Mouse (Mus musculus): ENCODE results near the gene Pde9a.

DNA sequence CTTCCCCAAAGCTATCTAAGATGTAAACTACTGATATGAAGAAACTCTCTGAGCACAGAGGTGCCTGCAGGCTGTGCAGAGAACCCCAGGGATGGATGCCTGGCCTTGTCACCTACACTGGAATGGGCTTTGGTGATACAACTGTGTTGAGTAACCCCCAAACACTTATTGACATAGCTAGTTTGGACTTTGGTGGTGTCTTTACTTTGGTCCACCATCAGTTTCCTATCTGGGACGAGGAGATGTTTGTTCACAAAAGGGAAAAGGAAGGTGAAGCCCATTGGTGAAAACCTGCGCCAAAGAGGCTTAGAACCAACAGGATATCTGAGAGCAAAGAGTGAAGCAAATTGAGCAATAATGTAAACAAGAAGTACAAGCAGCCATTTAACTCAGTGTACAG, 15.8 kb upstream of the Pde9a start:
- TF ChIP-seq CTCF (conservative IDR thresholded peaks at IDR 0.05; ENCODE audit: low read length) (no peak), NANOG (IDR thresholded peaks at IDR 0.05; ENCODE audit: borderline replicate concordance, low read length) (no peak)

Measured in E14TG2a.4 (cell line).